Mouse (Mus musculus) T-cell, adult 2 months (primary cell): ENCODE data around the gene Gm45716.

ENCODE experiments used
- DNase-seq: peaks from one replicate; pipeline ENCODE4 v3.0.0; 2022; ENCODE audit warnings: low spot score

Gene Gm45716

DNA sequence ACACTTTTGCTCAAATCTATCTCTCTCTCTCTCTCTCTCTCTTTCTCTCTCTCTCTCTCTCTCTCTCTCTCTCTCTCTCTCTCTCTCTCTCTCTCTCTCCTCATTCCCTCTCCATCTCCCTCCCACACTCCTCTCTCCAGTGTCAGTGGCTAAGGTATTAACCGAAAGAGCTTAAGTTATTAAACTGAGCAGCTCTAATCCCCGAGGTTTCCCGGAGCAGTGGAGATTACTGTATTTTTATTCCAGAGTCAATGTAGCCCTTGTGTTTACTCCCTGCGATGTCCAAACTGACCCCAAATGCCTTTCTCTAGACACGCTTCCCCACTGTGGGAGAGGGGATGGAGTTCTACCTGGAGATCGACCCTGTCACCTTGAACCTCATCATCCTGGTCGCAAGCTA lies at the start of gene Gm45716:
Gene Gm45716 (plus strand): TSS at position 243 of the 400 bp plus-strand sequence.
- no peak for DNase-seq

DNA sequence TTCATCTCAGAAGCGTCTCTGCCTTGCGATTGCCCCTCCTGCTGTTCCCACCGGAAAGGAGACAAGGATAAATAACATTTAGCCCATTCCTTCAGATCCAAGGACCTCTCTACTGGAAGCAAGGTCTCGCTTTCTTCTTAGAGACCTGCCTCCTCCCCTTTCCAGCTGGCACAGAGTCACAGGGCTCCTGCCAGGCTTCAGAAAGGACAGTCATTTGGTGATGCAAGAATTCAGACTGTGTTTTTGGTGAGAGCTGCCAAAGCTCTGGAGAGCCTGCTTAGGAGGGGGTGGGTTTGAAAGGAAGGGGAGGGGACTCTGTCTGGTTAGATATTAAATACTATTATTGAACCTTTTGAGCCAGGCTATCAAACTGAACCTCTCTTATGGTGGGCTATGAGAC lies 45.1 kb upstream of the Gm45716 start:
- no peak for DNase-seq

DNA sequence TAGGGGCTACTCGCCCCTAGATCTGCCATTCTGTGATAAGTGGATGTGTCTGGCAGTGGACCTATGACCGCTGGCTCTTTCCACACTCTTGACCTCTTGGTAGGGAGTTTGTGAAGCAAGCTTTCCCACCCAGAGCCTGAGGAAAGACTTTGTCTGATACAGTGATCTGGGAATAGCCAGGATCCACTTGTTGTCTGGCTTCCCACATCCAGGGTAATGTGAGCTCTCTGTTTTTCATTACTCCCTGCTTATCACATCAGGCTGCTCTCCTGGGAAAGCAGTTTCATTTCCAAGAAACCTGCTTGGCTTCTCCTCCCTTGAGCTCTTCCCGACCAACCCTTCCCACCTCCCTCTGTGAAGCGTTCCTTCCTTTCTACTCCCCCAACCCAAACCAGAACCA lies 44.5 kb upstream of the Gm45716 start:
- DNase-seq, result no peak

DNA sequence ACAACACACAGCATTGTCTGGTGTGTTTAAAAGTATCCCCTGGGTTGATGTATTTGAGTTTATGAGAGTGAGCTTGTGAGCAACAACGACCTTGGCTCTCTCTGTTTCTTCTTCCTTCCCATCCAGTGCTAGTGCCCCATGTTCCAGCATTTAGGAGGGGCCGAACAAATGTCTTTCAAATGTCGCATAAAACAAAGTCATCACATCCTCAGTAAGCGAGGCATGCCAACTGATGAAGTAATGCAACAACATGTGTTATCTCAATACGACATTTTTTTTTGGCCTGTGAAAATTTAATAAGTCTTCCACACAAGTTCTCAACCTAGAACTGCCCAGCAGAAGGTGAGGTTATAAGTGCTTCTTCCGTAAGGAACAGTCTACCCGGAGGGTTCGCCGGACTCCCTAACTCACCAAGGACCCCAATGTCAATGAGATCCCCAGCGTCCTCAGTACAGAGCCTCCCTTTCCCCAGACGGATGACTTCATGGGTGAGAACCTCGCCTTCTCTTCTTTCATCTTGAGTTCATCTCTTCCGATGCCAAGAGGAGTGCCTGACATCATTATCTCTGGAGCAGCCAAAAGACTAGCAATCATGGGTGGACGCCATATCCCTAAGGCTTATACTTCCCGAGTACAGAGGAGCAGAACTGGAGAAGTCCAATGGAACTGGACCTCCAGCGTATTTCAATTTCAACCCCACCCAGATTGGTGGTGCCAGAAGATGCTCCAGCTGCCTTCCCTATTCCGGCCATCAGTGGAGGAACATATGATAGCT lies 41.2 kb upstream of the Gm45716 start:
- no peak for DNase-seq

DNA sequence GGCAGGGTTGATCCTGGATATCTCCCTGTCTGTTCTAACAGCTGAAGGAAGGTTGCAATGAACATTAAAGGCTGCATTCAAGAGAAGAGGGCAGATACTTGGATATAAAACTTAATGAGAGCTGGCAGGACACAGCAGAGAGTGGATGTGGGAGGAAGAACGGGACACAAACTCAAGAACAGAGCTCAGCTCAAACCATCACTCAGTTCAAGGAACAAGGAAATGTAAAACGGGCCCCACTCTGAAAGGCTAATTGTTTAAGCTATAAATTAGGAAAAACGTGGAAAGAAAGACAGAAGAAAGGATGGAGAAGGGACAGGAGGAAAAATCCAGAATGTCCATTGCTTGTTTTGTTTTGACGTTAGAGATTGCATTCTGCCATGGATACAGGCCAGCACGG lies 32.4 kb upstream of the Gm45716 start:
- DNase-seq, result no peak

DNA sequence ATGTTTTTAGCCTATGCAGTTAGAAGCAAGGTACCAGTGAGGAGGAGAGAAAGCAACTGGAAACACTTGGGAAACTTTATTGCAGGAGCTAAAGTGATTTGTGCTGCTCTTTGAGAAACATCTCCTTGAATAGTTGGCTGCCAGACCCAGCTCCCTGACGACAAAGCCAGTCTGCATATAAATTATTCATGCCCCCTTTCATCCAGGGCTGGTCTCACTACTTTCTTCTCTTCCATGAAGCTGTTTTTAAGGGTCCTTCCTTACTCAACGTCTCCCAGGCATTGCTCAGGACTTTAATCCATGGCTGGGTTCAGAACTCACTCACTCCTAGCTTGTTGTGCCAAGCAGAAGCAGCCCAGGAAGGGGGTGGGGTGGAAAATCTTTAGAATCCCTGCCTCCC lies 32.0 kb upstream of the Gm45716 start:
- no peak for DNase-seq

DNA sequence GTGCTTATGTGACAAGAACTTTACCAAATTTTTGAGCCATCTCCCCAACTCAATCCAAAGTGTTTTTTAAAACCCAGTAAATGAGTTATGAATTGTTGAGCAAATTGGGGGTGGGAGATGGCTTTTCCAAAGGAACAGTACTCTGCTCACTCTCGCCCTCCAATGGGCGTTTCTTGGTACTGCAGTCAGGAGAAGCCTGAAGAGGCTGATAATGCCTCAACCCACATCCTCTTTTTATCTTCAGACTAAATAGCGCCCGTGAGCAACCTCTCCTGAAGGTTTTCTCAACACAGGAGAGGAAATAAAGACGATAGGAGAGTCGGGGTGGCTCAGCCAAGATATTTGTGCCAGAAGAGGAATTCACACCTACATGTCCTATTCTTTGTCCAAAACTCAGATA lies 19.7 kb upstream of the Gm45716 start:
- no peak for DNase-seq

DNA sequence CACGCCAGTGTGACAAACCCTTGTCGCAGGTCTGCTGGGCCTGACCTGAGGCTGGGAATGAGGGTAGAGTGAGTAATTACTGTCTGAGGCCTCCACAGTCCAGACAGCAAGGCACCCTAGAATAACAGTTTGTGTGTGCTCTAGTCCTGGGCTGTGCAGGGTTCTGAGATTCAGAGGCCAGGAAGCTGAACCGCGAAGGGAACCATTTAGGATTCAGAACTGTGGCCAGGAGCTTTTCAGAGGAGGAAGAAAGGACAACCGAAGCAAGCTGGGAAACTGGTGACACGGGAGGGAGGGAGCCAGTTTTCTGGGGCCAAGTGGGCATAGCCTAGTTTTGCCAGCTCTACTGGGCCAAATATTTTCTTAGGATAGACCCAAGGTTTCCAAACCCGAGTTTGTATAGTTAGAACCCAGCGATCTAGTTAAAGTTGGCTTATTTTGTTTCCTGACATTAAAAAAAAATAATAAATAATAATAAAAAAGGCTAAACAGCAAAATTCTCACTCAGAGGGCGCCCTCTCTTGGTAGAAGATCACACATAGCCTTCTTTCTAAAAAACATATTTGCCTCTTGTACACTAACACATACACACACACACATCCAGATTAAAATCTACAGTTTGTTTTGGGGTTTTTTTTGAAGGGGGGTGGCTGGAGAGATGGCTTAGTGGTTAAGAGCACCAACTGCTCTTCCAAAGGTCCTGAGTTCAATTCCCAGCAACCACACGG lies 19.0 kb upstream of the Gm45716 start:
- DNase-seq, result no peak

DNA sequence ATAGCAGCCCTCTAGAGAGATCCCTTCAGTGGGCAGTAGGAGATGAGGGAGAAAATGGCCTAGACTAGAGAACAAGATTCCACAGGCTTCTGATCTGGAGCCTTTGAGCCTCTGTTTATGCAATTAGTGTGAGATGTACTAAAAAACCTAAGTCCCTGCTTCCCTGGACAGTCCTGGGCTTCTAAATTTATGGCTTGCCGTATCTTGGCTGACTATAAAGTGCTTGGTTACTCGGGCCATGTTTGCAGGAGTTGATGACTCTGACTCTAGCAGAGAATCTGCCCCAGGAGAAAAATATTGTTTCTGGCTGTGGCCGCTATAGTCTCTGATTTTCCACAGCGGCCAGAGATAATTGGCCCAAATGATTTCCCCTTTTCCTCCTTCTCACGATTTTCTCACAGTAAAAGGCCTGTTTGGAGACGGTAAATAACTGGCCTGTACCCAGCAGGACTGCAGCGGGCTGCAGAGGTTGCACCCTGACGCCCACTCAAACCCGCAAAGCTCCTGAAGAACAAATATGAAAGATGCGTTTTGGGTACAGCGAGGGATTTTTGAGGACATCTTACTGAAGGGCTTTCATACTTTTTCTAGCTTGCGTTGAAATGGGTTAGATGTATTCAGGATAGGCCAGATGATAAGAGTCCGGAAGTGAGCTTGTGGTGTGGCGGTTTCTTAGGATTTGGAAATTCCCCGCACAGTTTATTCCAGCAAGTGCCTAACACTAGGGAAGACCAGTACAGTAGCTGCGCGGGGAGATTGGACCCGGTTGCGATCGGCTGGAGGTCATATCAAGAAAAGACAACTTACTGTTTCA lies 18.1 kb upstream of the Gm45716 start:
- DNase-seq, result no peak

DNA sequence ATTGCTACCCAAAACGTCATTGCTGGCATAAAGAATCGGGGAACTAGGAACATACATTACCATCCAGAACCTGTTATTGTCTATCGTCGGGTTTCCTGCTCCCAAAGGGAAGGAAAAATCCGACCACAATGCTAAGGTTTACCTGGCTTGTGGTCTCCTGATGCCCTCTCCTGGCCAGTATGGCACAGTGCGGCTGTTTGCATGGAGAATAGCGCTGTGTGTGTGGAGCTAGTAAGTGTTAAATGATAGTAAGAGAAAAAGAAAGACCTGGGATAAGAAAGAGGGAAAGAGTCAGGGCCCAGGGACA lies 17.5 kb upstream of the Gm45716 start:
- no peak for DNase-seq

DNA sequence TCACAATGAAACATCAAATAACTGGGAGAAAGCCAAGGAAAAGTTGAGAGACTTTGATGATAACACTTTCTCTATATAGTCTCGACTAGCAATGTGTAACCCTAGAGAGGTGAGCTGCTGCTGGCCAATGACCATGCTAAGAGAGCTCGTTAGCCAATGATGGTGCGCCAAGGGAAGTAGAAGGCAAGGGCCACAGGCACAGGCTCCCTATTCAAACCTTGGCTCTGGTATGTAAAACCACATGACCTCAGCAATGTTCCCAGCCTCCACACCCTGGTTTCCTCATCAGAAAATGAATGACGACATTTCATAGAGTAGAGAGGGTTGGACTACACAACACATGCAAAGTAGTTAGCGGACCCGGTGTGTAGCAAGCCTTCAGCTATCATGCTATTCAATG lies 15.2 kb upstream of the Gm45716 start:
- no peak for DNase-seq

DNA sequence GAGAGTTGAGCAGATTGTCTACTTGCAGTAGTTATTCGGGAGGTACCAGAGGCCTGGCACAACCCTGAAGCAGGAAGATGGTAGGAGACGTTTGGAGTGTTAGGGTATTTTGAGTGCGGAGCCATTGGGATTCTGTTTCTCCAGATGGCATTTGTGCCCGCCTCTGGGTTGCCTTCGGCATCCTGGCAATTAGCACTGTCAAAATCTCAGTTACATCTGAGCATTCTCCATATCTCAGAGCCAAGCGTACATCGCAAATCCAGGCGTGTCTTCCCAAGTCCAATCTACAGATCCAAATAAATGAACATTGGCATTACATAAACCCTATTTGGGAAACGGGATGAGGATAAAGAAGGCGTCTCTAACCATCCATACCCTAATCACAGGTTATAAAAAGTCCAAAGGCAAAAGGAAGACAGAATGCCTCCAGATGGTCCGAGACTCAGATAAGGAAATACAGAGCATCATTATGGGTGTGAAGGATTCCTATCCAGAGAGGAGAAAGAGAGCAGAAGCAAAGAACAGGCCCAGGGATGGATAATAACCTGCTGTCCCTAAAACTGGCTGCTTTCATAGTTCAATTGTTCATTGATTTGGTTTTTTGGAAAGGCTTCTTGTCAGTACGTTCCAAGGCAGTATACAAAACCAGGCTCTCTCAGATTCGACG lies 11.7 kb upstream of the Gm45716 start:
- DNase-seq, result no peak

DNA sequence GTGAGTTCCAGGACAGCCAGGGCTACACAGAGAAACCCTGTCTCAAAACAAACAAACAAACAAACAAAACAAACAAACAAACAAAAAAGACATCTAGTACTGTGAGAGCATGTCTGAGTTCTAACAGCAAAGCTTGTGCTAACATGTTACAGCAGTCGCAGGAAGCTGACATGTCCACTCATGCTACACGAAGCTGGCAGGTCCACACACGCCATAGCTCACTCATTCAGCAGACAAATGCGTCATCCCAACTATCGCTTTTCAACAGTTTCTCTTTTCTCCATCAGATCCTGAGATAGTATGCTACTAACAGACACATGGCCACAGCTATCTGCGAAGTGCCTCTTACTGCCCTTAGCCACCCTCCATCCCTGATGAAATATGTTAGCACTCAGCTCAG lies 10.1 kb upstream of the Gm45716 start:
- no peak for DNase-seq

DNA sequence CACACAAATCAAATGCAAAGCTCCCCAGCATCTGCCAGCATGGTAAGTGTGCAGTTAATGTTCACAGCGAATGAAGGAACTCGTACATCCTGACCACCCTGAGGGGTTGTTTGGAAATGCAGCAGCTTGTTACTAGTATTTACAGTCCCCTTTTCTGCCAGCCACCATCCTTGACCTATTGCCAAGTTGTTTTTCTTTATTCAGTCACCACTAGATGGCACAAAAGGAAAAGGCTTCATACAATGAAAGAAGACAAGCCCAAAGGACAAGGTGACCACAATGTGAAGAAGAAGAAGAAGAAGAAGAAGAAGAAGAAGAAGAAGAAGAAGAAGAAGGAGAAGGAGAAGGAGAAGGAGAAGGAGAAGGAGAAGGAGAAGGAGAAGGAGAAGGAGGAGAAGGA lies 4.1 kb upstream of the Gm45716 start:
- DNase-seq, result no peak

DNA sequence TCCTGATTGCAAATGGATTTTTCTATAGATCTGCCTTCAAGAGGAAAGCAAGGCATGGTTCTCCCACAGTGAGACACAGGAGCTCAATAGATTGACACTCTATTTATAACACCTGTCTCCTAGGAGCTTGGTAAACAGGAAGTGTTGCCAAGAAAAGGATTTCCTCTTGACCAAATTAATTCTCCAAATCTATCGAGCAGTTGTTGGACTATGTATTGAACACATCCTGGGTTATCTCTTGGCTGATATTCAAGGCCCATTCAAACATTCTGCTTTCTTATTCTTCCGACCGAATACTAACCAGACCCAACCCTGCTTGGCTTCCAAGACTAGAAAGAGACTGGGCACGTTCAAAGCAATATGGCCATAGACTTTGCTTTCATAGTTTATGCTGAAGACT lies 2.7 kb upstream of the Gm45716 start:
- no peak for DNase-seq

DNA sequence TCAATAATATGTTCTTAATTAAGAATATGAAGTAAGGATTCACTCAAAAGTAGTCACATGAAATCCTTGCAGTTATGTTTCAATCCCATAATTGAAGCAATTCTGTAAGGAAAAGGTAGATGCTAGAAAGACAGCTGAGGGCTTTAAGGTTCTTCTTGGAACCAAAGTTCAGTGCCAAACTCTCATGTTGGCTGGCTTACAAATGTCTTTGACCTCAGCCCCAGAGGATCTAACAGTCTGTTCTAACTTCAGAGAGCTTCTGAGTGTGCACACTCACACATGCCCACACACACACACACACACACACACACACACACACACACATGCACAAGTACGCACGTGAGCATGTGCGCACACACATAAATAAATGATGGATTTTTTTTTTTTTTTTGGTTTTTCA lies 2.7 kb downstream of the Gm45716 start:
- no peak for DNase-seq

DNA sequence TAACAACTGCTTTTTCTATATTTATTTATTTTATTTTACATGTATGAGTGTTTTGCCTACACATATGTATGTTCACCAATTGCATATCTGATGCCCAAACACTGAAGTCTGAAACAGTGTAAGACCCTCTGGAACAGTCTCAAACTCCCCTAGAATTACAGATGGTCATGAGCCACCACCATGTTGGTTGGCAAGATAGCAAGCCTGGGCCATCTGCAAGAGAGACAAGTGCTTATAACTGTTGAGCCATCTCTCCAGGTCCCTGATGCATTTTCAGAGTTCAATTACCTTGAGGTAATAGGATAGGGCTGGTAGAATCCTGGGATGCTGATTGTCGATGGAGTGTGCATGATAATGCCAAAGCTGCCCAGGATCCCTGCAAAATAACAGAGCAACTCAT lies 7.5 kb downstream of the Gm45716 start:
- no peak for DNase-seq

DNA sequence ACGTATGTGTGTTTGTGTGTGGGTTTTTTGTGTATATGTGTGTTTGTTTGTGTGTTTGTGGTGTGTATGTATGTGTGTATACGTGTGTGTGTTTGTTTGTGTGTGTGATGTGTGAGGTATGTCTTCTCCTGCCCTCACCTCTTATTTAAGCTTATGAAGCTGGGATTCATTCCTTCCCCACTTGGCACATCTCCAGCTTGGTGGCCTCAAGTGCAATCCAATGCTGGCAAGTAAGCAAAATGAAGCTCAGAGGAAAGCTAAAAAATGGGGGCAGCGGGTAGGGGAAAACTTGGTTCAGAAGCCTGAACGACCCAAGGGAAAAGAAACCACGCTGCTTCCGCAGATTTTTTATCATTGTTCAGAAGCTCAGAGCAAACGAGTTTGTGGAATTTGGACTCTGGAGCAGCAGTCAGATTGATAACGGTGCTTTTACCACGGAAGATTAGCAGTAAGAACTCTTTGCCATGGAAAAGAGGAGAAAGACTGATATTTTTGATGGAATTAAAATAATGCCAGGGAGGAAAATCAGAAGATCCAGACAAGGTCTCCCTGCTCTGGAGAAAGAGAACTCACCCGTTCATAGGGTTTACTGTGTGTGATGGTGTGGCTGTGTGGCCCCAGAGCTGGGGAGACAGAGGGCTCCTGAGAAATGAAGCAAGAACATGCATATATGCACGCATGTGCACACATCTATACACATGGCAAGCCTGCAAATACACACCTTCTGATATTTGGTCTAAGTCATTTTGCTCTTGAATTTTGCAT lies 8.5 kb downstream of the Gm45716 start:
- no peak for DNase-seq

DNA sequence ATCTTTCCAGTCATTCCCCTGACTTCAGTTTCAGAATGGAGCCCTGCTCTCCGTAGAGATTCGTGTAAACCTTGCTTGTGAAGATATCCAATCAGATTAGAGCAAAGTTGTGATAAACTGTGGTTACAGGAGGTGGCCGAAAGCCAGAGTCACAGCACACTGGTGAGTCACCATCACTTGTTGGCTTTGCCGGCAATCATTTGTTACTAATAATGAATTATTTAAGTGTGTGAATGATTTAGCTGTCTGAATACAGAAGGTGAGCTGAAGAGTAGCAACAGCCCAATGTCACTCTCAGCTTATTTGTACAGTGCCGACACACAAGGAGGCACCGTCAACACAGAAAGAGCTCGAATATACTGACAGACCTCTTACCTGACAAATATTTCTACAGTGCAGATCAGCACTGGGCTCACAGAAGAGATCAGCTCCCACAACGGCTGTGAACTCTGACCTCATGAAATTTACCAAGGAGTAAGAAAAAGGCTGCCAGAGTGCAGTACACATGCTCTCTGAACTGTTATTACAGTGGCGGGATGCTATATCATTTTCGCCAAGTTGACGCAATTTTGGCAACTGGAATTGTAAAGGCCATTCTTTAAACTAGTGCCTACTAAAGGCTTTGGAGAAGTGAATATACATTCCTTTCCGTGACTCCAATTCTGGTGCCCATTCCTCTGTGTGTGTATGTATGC lies 9.2 kb downstream of the Gm45716 start:
- no peak for DNase-seq

DNA sequence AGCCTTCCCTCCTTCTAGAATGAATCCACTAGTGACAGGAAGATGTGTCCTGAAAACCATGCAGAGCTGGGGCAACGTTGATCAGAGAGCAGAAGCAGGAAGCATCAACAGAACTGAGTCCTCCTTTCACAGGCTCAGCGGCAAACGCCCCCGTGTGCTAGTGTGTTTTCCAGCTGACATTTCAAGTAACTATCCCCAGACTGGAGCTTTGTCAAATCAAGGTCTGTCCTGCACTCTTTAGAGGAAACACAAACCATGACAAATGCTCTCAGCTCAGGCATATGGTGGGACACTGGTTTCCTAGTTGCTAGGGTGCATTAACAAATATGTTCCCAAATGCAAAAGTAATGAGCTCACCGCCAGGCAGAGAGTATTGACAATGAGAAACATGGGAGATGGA lies 10.6 kb downstream of the Gm45716 start:
- DNase-seq, result no peak

DNA sequence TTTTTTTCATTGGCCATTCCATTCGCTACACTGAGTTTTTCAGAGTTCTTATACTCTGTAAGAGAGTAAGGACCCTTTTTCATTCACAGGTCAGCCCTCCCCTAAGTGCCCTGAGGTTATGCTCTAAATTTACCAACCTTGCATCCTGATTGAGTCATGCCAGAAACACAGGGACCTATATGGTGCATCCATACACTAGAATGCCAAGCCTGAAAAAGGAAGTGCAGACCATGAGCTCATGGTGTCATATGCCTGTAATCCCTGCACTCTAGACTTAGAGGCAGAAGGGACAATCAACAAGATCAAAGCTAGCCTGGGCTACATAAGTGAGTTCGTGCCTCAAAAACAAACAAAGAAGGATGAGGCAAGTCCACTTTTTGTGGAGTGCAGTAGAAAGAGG lies 13.3 kb downstream of the Gm45716 start:
- DNase-seq, result no peak
